Mouse (Mus musculus) embryonic facial prominence, embryonic 12.5 days (tissue): ENCODE data around the gene Best3. TPM values are rescaled to one million over a fixed set of nuclear protein-coding genes. Genes with fewer than 3 reads are reported as not detected.

Experiments used
- ATAC-seq: fragments of 200-750 bp; cut with Nextera tagmentation; 2 replicates; pipeline ENCODE4 v1.8.0; 2017; ENCODE audit not compliant: insufficient number of reproducible peaks, insufficient read depth, low FRiP score, low TSS enrichment
- H3K27ac ChIP-seq: fragments of 300-500 bp; sonication (generic); 2 replicates; pipeline ENCODE4 v1.5.1; 2016; ENCODE audit warnings: mild to moderate bottlenecking
- H3K27me3 ChIP-seq: fragments of 300-500 bp; sonication (generic); 2 replicates; pipeline ENCODE4 v1.6.1; 2016; ENCODE audit warnings: mild to moderate bottlenecking, moderate library complexity
- H3K36me3 ChIP-seq: fragments of 300-500 bp; sonication (generic); 2 replicates; pipeline ENCODE4 v1.6.1; 2016; ENCODE audit warnings: mild to moderate bottlenecking
- H3K4me1 ChIP-seq: fragments of 300-500 bp; sonication (generic); 2 replicates; pipeline ENCODE4 v1.6.1; 2016
- H3K4me2 ChIP-seq: fragments of 300-500 bp; sonication (generic); replicated peaks from 2 replicates; pipeline ENCODE4 v1.6.1; 2016; ENCODE audit warnings: mild to moderate bottlenecking, moderate library complexity
- H3K4me3 ChIP-seq: fragments of 300-500 bp; sonication (generic); 2 replicates; pipeline ENCODE4 v1.5.1; 2016; ENCODE audit warnings: mild to moderate bottlenecking
- H3K9ac ChIP-seq: fragments of 300-500 bp; sonication (generic); 2 replicates; pipeline ENCODE4 v1.6.1; 2016; ENCODE audit warnings: mild to moderate bottlenecking, moderate library complexity
- H3K9me3 ChIP-seq: fragments of 300-500 bp; sonication (generic); 2 replicates; pipeline ENCODE4 v1.6.1; 2016; ENCODE audit warnings: mild to moderate bottlenecking, moderate library complexity
- WGBS: fragments of 180-500 bp; shearing (Covaris S2); methylation state at CpG from one replicate; pipeline ENCODE4 v1.1.7; 2016; 5-methylcytosine and 5-hydroxymethylcytosine counted together
- polyA plus RNA-seq: library from polyadenylated mRNA; unstranded; fragments of >200 nt; fragmentation: Nextera tagmentation; extraction: Ambion mirVana; gene quantifications from 2 replicates; pipeline ENCODE4 v1.2.1, GENCODE M21; 2016

Best3 gene
- 0.56 and 0.59 TPM in 2 replicates for polyA plus RNA-seq

GRCm38 (mm10) chr10:116986264-116987082 is at the start of gene Best3:
TSS of gene Best3 (plus strand) at chr10:116986314.
- Histone ChIP-seq H3K4me2 (no peak within 1 kb of the TSS; the same call in 1 of the 2 replicates), H3K4me3 (no peak within 1 kb of the TSS), H3K27me3 (no peaks in the 10 kb centered on the region), H3K9me3 (no peaks in the 10 kb centered on the region), H3K27ac (0 out of 2 replicates have a peak within 1 kb of the TSS, but pooled peaks have one; percentile 4), H3K36me3 (no peaks in the 10 kb centered on the region), H3K9ac (no peak within 1 kb of the TSS), H3K4me1 (peaks cover 5% of the 10 kb centered on the region; the same call in 1 of the 2 replicates)
- 44% methylated on average over 21 of the region's 21 CpGs for WGBS
- ATAC-seq, result no peak

DNA sequence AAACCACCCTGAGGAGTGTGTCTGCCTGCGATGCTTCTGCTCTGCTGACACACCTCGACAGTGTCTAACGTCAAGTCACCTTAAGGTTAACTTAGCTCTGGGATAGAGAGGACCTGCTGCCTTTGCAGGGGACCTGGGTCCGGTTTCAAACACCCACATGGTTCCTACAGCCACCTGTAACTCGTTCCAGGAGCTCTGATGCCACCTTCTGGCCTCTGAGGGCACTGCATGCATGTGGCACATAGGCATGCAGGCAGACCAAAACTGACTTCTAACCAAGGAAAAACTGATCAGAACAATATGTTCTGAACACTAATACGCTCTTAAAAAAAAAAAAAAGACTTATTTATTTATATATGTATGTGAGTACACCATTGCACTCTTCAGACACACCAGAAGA is 43.1 kb upstream of the Best3 start:
- H3K4me2 ChIP-seq, result no peak overlapping the region
- 92% methylated on average over 6 of the region's 6 CpGs for WGBS
- H3K27ac ChIP-seq, result no peak overlapping the region
- peaks cover 20% of the 10 kb centered on the region for H3K36me3 ChIP-seq
- 0 out of 2 replicates have a peak, but pooled peaks cover 3% of the 10 kb centered on the region for H3K4me1 ChIP-seq
- H3K9me3 ChIP-seq, result no peaks in the 10 kb centered on the region; the same call in 1 of the 2 replicates
- H3K9ac ChIP-seq, result no peak overlapping the region
- ATAC-seq, result no peak
- H3K4me3 ChIP-seq, result no peak overlapping the region
- no peaks in the 10 kb centered on the region for H3K27me3 ChIP-seq

DNA sequence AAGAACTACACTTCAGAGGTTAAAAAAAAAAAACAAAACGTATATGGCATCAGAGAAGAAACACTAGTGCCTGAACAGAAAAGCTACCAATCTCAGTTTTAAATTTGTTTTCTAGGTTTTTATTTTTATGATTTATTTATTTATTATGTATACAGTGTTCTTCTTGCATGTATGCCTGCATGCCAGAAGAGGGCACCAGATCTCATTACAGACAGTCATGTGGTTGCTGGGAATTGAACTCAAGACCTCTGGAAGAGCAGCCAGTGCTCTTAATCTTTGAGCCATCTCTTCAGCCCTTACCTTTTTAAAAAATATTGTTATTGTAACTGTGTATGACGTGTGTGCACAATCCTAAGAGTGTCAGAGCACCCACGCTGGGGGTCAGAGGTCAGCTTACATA is 42.0 kb upstream of the Best3 start:
- 86% methylated on average over 3 of the region's 3 CpGs for WGBS
- H3K9ac ChIP-seq, result no peak overlapping the region
- H3K4me2 ChIP-seq, result no peak overlapping the region
- no peak overlapping the region for H3K4me3 ChIP-seq
- H3K4me1 ChIP-seq, result peaks cover 9% of the 10 kb centered on the region
- no peak for ATAC-seq
- H3K36me3 ChIP-seq, result peaks cover 11% of the 10 kb centered on the region
- no peaks in the 10 kb centered on the region for H3K27me3 ChIP-seq
- no peak overlapping the region for H3K27ac ChIP-seq
- no peaks in the 10 kb centered on the region; the same call in 1 of the 2 replicates for H3K9me3 ChIP-seq

DNA sequence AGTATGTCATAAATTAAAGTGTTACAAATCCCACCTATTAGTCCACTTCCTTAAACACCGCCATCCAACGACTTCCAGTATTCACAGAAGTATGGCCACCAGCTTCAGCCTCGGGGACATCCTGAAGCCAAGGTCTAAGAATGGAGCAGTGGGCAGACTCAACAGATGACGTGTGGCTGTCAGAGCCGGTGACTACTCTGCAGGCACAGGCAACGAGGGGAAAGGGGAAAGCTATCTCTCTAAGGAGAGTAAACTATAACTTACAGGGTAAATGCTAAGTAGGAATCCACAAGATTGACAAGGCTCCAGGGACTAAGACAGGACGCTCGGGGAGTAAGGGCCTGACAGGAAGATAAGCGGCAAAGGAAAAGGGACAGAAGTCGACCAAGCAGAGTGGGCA is 41.2 kb upstream of the Best3 start:
- H3K4me3 ChIP-seq, result no peak overlapping the region
- no peak overlapping the region for H3K9ac ChIP-seq
- WGBS, result 70% methylated on average over 10 of the region's 10 CpGs
- no peak overlapping the region for H3K4me2 ChIP-seq
- ATAC-seq, result no peak
- peaks cover 9% of the 10 kb centered on the region for H3K4me1 ChIP-seq
- peaks cover 10% of the 10 kb centered on the region for H3K36me3 ChIP-seq
- no peaks in the 10 kb centered on the region; the same call in 1 of the 2 replicates for H3K9me3 ChIP-seq
- H3K27ac ChIP-seq, result no peak overlapping the region
- no peaks in the 10 kb centered on the region for H3K27me3 ChIP-seq

DNA sequence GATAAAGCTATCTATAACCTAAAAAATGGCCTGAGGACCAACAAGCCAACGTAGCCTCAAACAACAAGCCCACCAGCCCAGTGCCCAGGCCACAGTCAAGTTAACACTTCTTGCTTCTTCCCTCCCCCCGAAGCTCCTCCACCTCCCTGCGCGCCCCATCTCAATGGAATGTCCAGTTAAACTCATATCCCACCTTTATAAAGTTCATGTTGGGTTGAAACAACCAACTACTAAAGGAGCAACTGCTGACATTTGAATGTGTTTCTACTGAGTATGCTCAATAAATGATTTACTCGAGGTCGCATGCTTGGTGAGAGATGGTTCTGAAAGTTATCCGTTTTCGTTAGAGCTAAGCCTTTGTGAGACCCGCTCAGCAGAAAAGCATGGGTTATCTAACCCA is 37.7 kb upstream of the Best3 start:
- H3K9me3 ChIP-seq, result no peaks in the 10 kb centered on the region
- WGBS, result 82% methylated on average over 9 of the region's 9 CpGs
- no peak overlapping the region for H3K27ac ChIP-seq
- no peaks in the 10 kb centered on the region for H3K27me3 ChIP-seq
- H3K4me3 ChIP-seq, result peak overlapping the region; percentile 80
- no peak for ATAC-seq
- H3K4me2 ChIP-seq, result peak overlapping the region; percentile 62
- H3K9ac ChIP-seq, result no peak overlapping the region
- H3K4me1 ChIP-seq, result peaks cover 9% of the 10 kb centered on the region
- H3K36me3 ChIP-seq, result no peaks in the 10 kb centered on the region

- peak overlapping the region; percentile 81 for H3K9ac ChIP-seq
- no peaks in the 10 kb centered on the region for H3K27me3 ChIP-seq
- ATAC-seq, result peak; percentile 31; the same call in 1 of the 2 replicates
- no peaks in the 10 kb centered on the region for H3K9me3 ChIP-seq
- WGBS, result 1% methylated on average over 44 of the region's 44 CpGs
- H3K4me2 ChIP-seq, result peak overlapping the region; percentile 62
- no peaks in the 10 kb centered on the region for H3K36me3 ChIP-seq
- H3K4me1 ChIP-seq, result peaks cover 9% of the 10 kb centered on the region
- peak overlapping the region; percentile 88 for H3K27ac ChIP-seq
- H3K4me3 ChIP-seq, result peak overlapping the region; percentile 80
Observed at GRCm38 (mm10) chr10:116949111-116950008, 36.8 kb upstream of the Best3 start.

GRCm38 (mm10) chr10:116950009-116950769 is 35.9 kb upstream of the Best3 start, which contains the start of gene Rab3ip:
TSS of gene Rab3ip (minus strand) at chr10:116950769.
- no peaks in the 10 kb centered on the region for H3K36me3 ChIP-seq
- H3K27me3 ChIP-seq, result no peaks in the 10 kb centered on the region
- WGBS, result under 1% methylated on average over 78 of the region's 103 CpGs
- peak within 1 kb of the TSS; percentile 88 for H3K27ac ChIP-seq
- H3K4me2 ChIP-seq, result peak within 1 kb of the TSS; percentile 62
- H3K9me3 ChIP-seq, result no peaks in the 10 kb centered on the region
- peaks cover 7% of the 10 kb centered on the region for H3K4me1 ChIP-seq
- peak; percentile 87 for ATAC-seq
- H3K9ac ChIP-seq, result peak within 1 kb of the TSS; percentile 81
- H3K4me3 ChIP-seq, result peak within 1 kb of the TSS; percentile 80

DNA sequence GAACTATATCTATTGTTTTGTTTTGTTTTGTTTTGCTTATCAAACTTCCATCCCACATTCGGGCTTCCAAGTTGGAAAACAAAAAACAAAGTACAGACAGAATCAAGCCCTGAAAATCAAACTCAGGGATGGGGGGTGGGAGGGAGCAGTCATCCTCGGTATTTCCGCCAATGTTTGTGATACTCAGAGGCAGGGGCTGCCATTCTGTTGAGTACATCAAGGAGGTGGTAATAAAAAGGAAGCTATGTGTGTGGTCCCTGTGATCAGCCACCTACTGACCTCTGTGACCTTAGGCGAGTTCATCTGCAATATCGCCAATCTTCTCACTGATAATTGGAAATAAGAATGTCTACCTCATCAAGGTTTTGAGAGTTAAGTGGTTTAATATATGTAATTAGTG is 35.2 kb upstream of the Best3 start:
- Histone ChIP-seq H3K4me3 (peak overlapping the region; percentile 80), H3K9me3 (no peaks in the 10 kb centered on the region), H3K9ac (no peak overlapping the region), H3K4me2 (peak overlapping the region; percentile 62), H3K27me3 (no peaks in the 10 kb centered on the region), H3K36me3 (no peaks in the 10 kb centered on the region), H3K4me1 (peaks cover 6% of the 10 kb centered on the region), H3K27ac (no peak overlapping the region)
- 25% methylated on average over 5 of the region's 5 CpGs for WGBS
- no peak for ATAC-seq

- Histone ChIP-seq H3K36me3 (no peaks in the 10 kb centered on the region), H3K4me3 (no peak overlapping the region), H3K4me1 (peaks cover 4% of the 10 kb centered on the region; the same call in 1 of the 2 replicates), H3K4me2 (no peak overlapping the region), H3K27me3 (no peaks in the 10 kb centered on the region), H3K27ac (no peak overlapping the region), H3K9ac (no peak overlapping the region), H3K9me3 (no peaks in the 10 kb centered on the region)
- no peak for ATAC-seq
- 89% methylated on average over 6 of the region's 6 CpGs for WGBS
Observed at GRCm38 (mm10) chr10:116955191-116955590, 30.9 kb upstream of the Best3 start.

DNA sequence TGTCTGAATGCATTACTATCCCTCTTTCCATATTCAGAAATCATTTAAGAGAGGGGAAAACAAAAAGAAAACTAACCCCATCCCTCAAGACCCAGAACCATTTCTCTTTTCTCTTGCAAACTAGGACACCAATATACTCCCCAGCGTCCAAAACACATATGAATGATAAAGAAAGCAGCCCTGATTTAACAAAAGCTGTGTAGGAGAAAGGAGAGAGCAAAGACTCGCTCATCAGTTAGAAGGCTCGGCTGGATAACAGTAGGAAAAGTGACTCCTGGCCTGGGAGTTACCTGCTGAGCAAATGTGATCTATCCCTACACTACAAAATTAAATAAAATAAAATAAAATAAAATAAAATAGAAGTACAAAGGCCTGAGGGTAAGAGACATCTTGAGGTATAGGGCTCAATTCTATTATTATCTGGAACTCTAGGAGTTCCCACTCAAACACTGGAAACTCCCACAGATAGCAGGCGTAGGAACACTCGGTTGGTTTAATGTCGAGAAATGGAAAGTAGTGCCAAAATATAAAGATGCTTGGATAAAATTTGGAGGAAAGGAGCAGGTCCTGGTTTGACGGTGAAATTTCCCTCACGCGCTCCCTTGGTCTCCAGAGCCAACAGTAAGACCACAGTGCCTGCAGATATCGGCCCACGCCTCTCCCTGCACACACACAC is 29.5 kb upstream of the Best3 start:
- H3K4me2 ChIP-seq, result no peak overlapping the region
- no peaks in the 10 kb centered on the region for H3K27me3 ChIP-seq
- H3K9me3 ChIP-seq, result no peaks in the 10 kb centered on the region
- 91% methylated on average over 11 of the region's 11 CpGs for WGBS
- H3K27ac ChIP-seq, result no peak overlapping the region
- no peak for ATAC-seq
- no peak overlapping the region for H3K4me3 ChIP-seq
- peaks cover 4% of the 10 kb centered on the region; the same call in 1 of the 2 replicates for H3K4me1 ChIP-seq
- no peak overlapping the region for H3K9ac ChIP-seq
- no peaks in the 10 kb centered on the region for H3K36me3 ChIP-seq
